Mouse (Mus musculus) MEL (cell line): Measurements from ENCODE around the gene Cpt2. TPM values are rescaled to one million over a fixed set of nuclear protein-coding genes. Genes with fewer than 3 reads are reported as not detected.

Experiments used
- DNase-seq: peaks from one replicate; pipeline ENCODE4 v3.0.0; 2011; ENCODE audit warnings: low read depth, low spot score
- H3K27ac ChIP-seq: 2 replicates; pipeline ENCODE4 v1.5.1; 2012; ENCODE audit warnings: low read depth, mild to moderate bottlenecking, control low read depth, low read length, moderate library complexity; ENCODE audit not compliant: control insufficient read depth
- H3K27me3 ChIP-seq, 2 experiments: fragments of 150-350 bp in 1 of 2; sonication (generic) in 1 of 2; 2 replicates each; pipeline ENCODE4 v1.6.1; 2012; ENCODE audit warnings: low read length in 2 of 2, mild to moderate bottlenecking in 2 of 2, improper control_type of control experiment in 1 of 2, moderate library complexity in 1 of 2; ENCODE audit not compliant: insufficient read depth in 2 of 2, control insufficient read depth in 1 of 2
- H3K36me3 ChIP-seq, 2 experiments: 2 replicates each; pipeline ENCODE4 v1.6.1; 2012 to 2014; ENCODE audit warnings: low read length in 2 of 2, improper control_type of control experiment in 1 of 2, inconsistent platforms in 1 of 2, mild to moderate bottlenecking in 1 of 2; ENCODE audit not compliant: insufficient read depth in 2 of 2, control insufficient read depth in 1 of 2
- H3K4me1 ChIP-seq, 2 experiments: fragments of 150-350 bp in 1 of 2; sonication (generic) in 1 of 2; 2 replicates each; pipeline ENCODE4 v1.6.1; 2012; ENCODE audit warnings: low read length in 2 of 2, improper control_type of control experiment in 1 of 2, mild to moderate bottlenecking in 1 of 2; ENCODE audit not compliant: insufficient read depth in 2 of 2, control insufficient read depth in 1 of 2
- H3K4me3 ChIP-seq, 2 experiments: fragments of 150-350 bp in 1 of 2; sonication (generic) in 1 of 2; 2 replicates each; pipeline ENCODE4 v1.5.1; 2012; ENCODE audit warnings: low read depth in 2 of 2, low read length in 2 of 2, mild to moderate bottlenecking in 2 of 2, moderate library complexity in 2 of 2, control low read depth in 1 of 2, improper control_type of control experiment in 1 of 2; ENCODE audit not compliant: control insufficient read depth in 1 of 2, insufficient read depth in 1 of 2
- H3K79me2 ChIP-seq: 2 replicates; pipeline ENCODE4 v1.6.1; 2012; ENCODE audit warnings: mild to moderate bottlenecking, low read length, moderate library complexity; ENCODE audit not compliant: control insufficient read depth, poor library complexity, insufficient read depth
- H3K9ac ChIP-seq: 2 replicates; pipeline ENCODE4 v1.6.1; 2012; ENCODE audit warnings: low read depth, mild to moderate bottlenecking, control low read depth, low read length, moderate library complexity; ENCODE audit not compliant: control insufficient read depth, poor library complexity, severe bottlenecking
- H3K9me3 ChIP-seq: fragments of 150-350 bp; sonication (generic); replicated peaks from 2 replicates; pipeline ENCODE4 v1.6.1; 2012; ENCODE audit warnings: mild to moderate bottlenecking, low read length, improper control_type of control experiment, moderate library complexity; ENCODE audit not compliant: insufficient read depth
- BHLHE40 ChIP-seq: IDR thresholded peaks from 2 replicates; pipeline ENCODE4 v1.6.1; 2012; ENCODE audit warnings: low read depth, mild to moderate bottlenecking, inconsistent platforms, low read length, improper control_type of control experiment, borderline replicate concordance
- CHD2 ChIP-seq: IDR thresholded peaks from 2 replicates; pipeline ENCODE4 v1.6.1; 2011; ENCODE audit warnings: low read length, improper control_type of control experiment
- E2F4 ChIP-seq: IDR thresholded peaks from 2 replicates; pipeline ENCODE4 v1.6.1; 2011; ENCODE audit warnings: low read depth, low read length, improper control_type of control experiment, borderline replicate concordance
- EP300 ChIP-seq, 2 experiments: IDR thresholded peaks; 2 replicates each; pipeline ENCODE4 v1.6.1; 2011; ENCODE audit warnings: improper control_type of control experiment in 2 of 2, low read length in 2 of 2, low read depth in 1 of 2, mild to moderate bottlenecking in 1 of 2
- ETS1 ChIP-seq: IDR thresholded peaks from 2 replicates; pipeline ENCODE4 v1.6.1; 2012; ENCODE audit warnings: low read depth, mild to moderate bottlenecking, inconsistent platforms, low read length, improper control_type of control experiment, moderate library complexity
- GATA1 ChIP-seq: IDR thresholded peaks from 2 replicates; pipeline ENCODE4 v1.6.1; 2011; ENCODE audit warnings: low read depth, low read length, improper control_type of control experiment
- HCFC1 ChIP-seq: IDR thresholded peaks from 2 replicates; pipeline ENCODE4 v1.6.1; 2012; ENCODE audit warnings: low read depth, mild to moderate bottlenecking, inconsistent platforms, low read length, improper control_type of control experiment, moderate library complexity
- JUND ChIP-seq: IDR thresholded peaks from 2 replicates; pipeline ENCODE4 v1.6.1; 2011; ENCODE audit warnings: low read depth, mild to moderate bottlenecking, improper control_type of control experiment, low read length
- MAZ ChIP-seq: IDR thresholded peaks from 2 replicates; pipeline ENCODE4 v1.6.1; 2012; ENCODE audit warnings: low read depth, mild to moderate bottlenecking, inconsistent platforms, low read length, improper control_type of control experiment
- MEF2A ChIP-seq: IDR thresholded peaks from 2 replicates; pipeline ENCODE4 v1.6.1; 2014; ENCODE audit warnings: low read depth, mild to moderate bottlenecking, inconsistent platforms, low read length, improper control_type of control experiment; ENCODE audit not compliant: poor library complexity, insufficient replicate concordance, severe bottlenecking; ENCODE audit errors: extremely low read depth
- MYB ChIP-seq: IDR thresholded peaks from 2 replicates; pipeline ENCODE4 v1.6.1; 2011; ENCODE audit warnings: mild to moderate bottlenecking, low read depth, low read length, improper control_type of control experiment
- NELFE ChIP-seq: IDR thresholded peaks from 2 replicates; pipeline ENCODE4 v1.6.1; 2011; ENCODE audit warnings: low read depth, low read length, improper control_type of control experiment
- NRF1 ChIP-seq: IDR thresholded peaks from 2 replicates; pipeline ENCODE4 v1.6.1; 2014; ENCODE audit warnings: low read depth, mild to moderate bottlenecking, inconsistent platforms, low read length, improper control_type of control experiment, moderate library complexity; ENCODE audit not compliant: poor library complexity, insufficient read depth, severe bottlenecking
- POLR2AphosphoS5 ChIP-seq: IDR thresholded peaks from 2 replicates; pipeline ENCODE4 v1.6.1; 2012; ENCODE audit warnings: low read depth, borderline replicate concordance, mild to moderate bottlenecking, inconsistent platforms, low read length, moderate library complexity, mixed read lengths
- SIN3A ChIP-seq: IDR thresholded peaks from 2 replicates; pipeline ENCODE4 v1.6.1; 2012; ENCODE audit warnings: low read length, improper control_type of control experiment, inconsistent platforms
- SMC3 ChIP-seq: IDR thresholded peaks from 2 replicates; pipeline ENCODE4 v1.6.1; 2011; ENCODE audit warnings: low read depth, low read length, improper control_type of control experiment
- TCF12 ChIP-seq: IDR thresholded peaks from 2 replicates; pipeline ENCODE4 v1.6.1; 2014; ENCODE audit warnings: low read depth, mild to moderate bottlenecking, inconsistent platforms, low read length, improper control_type of control experiment, moderate library complexity
- UBTF ChIP-seq: IDR thresholded peaks from 2 replicates; pipeline ENCODE4 v1.6.1; 2012; ENCODE audit warnings: low read depth, mild to moderate bottlenecking, inconsistent platforms, low read length, improper control_type of control experiment, moderate library complexity, borderline replicate concordance; ENCODE audit not compliant: insufficient read depth
- USF1 ChIP-seq: IDR thresholded peaks from 2 replicates; pipeline ENCODE4 v1.6.1; 2014; ENCODE audit warnings: low read depth, mild to moderate bottlenecking, inconsistent platforms, low read length, improper control_type of control experiment, moderate library complexity
- ZC3H11A ChIP-seq: IDR thresholded peaks from 2 replicates; pipeline ENCODE4 v1.6.1; 2012; ENCODE audit warnings: low read depth, mild to moderate bottlenecking, inconsistent platforms, low read length, improper control_type of control experiment
- ZKSCAN1 ChIP-seq: IDR thresholded peaks from 2 replicates; pipeline ENCODE4 v1.6.1; 2012; ENCODE audit warnings: low read depth, mild to moderate bottlenecking, inconsistent platforms, low read length, improper control_type of control experiment, moderate library complexity
- polyA plus RNA-seq, 2 experiments: library from polyadenylated mRNA; stranded (reverse) in 1 of 2; unstranded in 1 of 2; fragments of >175 nt in 1 of 2; fragments of >200 nt in 1 of 2; gene quantifications; 2 replicates each; pipeline versions ENCODE4 v1.2.1 to v1.2.4; 2012; ENCODE audit warnings: low replicate concordance in 2 of 2, low read depth in 1 of 2; ENCODE audit not compliant: insufficient read length in 2 of 2, insufficient read depth in 1 of 2, missing spikeins in 1 of 2
- total RNA-seq: library from RNA; depleted of rRNA; stranded (reverse); fragments of 300-350 nt; gene quantifications from 2 replicates; pipeline ENCODE4 v1.2.3, GENCODE M21; 2012

Cpt2 gene
- total and polyA plus RNA-seq, 3 experiments: 14.0 to 37.6 TPM; not detected in 1

DNA sequence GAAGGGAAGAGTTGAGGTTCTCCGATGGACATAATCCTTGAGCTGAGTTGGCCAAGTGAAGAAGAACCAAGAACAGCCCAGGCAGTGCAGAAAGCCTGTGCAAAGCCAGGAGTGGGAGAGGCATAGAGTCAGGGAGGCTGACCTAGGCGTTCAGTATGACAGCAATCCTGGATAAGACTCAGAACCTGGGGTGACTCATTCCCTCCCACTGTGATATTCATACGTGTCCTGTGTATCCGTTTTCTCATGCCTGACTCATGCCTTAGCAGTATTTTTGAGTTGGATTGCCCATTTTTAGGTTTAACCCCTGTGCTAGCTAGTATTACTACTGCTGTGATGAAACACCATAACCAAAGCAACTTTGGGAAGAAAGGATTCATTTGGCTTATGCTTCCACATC lies 58.5 kb downstream of the Cpt2 start:
- Histone ChIP-seq H3K9me3 (no peaks in the 10 kb centered on the region), H3K36me3 (peaks cover 0 to 6% of the 10 kb centered on the region in 2 experiments; a peak in 2 of 4 replicates), H3K9ac (no peak overlapping the region), H3K4me3 (no peak overlapping the region), H3K4me1 (no peaks in the 10 kb centered on the region), H3K79me2 (no peaks in the 10 kb centered on the region), H3K27ac (no peak overlapping the region), H3K27me3 (no peaks in the 10 kb centered on the region)
- no peak for DNase-seq
- TF ChIP-seq USF1: no peak
- no peak for TF ChIP-seq SIN3A
- TF ChIP-seq E2F4: no peak
- TF ChIP-seq HCFC1: no peak
- no peak for TF ChIP-seq POLR2AphosphoS5
- no peak for TF ChIP-seq NRF1
- TF ChIP-seq MAZ: no peak
- TF ChIP-seq MEF2A: no peak
- no peak for TF ChIP-seq BHLHE40

- TF ChIP-seq MEF2A (no peak), ZKSCAN1 (no peak), SMC3 (no peak), ZC3H11A (no peak), ETS1 (no peak), MYB (no peak), NELFE (no peak), CHD2 (no peak), TCF12 (no peak), EP300 (IDR thresholded peaks at IDR 0.05; ENCODE audit: low read depth in 1 of 2, low read length in 2 of 2) (no peak), UBTF (no peak), GATA1 (no peak), JUND (no peak), USF1 (no peak), BHLHE40 (no peak)
- Histone ChIP-seq H3K4me3 (no peak overlapping the region), H3K9ac (no peak overlapping the region), H3K36me3 (peaks cover 0 to 4% of the 10 kb centered on the region in 2 experiments; a peak in 2 of 4 replicates), H3K4me1 (no peaks in the 10 kb centered on the region), H3K9me3 (no peaks in the 10 kb centered on the region), H3K27me3 (no peaks in the 10 kb centered on the region), H3K27ac (no peak overlapping the region), H3K79me2 (no peaks in the 10 kb centered on the region)
- no peak for DNase-seq
Measured at GRCm38 (mm10) chr4:107858995-107859394, 64.4 kb downstream of the Cpt2 start.
